Mouse (Mus musculus): ENCODE measurements around the gene Adm. TPM values are rescaled to one million over a fixed set of nuclear protein-coding genes. Genes with fewer than 3 reads are reported as not detected.
A peak's percentile ranks its signal among the peaks of the same experiment; 100 is the strongest.

Gene Adm
- polyA plus RNA-seq, 1 experiment = not detected

DNA sequence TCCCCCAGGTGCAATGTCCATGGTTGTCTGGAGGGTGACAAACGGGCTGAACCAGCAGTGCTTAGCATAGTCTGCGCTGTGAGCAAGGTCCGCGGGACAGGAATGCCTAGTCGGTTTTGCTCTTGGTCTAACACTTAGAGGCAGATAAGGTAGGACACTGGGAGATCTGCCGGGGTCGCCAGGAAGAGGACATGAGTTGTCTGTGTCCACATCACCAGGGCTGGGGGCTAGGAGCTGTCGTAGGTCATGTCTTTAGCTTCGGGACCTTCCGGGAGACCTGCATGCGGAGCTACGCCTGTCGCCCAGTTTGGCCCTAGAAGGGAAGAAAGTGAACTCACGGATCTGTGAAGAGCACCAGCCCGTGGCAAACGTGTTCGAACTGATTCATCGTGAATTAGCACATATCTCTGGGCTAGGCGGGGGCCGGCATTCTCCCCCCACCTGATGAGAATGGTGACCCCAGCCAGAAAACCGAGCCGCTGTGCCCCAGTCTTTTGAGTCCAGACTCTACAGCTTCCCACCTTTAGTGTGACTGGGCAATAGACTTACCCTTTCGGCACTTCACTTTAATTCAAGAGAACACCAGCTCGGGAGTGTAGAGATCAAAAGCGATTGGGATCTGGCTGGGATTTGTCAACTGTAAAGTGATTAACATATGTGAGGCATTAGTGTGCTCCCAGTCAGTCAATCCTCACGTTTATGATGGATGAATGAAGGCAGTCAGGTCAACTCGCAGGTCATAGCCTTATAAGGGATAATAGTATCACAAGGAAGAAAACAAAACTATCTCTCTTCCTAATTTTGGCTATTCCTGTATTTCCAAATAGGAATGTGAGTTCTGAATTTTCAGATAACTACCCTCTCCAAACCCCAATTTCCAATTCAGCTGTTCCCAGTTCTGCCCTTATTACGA lies 1.0 kb upstream of the Adm start:
- Histone ChIP-seq H3K4me3 (ENCODE audit: insufficient read depth, low read depth, low read length) (no peak overlapping the region), H3K4me1 (ENCODE audit: control insufficient read depth, insufficient read depth, low read length) (peaks cover 39% of the 10 kb centered on the region), H3K27ac (ENCODE audit: insufficient read depth, low read depth, low read length) (no peak overlapping the region)
- 19% methylated on average over 28 of the region's 28 CpGs for WGBS
- TF ChIP-seq POLR2A (IDR thresholded peaks at IDR 0.05; ENCODE audit: insufficient read depth, low read depth, low read length) (no peak), CTCF (IDR thresholded peaks at IDR 0.05; ENCODE audit: insufficient read depth, low read depth, low read length) (no peak)

DNA sequence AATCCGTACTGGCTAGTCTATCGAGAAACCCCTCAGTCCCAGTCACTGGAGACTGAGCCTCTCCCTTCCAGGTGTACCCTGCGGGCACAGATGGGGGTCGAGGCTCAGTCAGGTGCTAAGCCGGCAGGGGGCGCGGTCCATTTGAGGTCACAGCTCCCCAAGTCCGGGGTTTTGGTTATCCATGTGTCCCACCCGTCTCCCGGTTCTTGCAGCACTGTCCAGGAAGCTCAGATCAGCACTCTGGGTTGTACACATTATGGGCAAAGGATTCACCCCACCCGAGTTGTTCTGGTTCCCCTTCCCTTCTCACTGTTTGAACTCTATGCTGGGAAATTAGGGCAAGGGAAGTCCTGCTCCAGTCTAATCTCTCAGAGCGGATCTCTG lies 370 bp upstream of the Adm start:
- TF ChIP-seq POLR2A (IDR thresholded peaks at IDR 0.05; ENCODE audit: insufficient read depth, low read depth, low read length) (no peak), CTCF (IDR thresholded peaks at IDR 0.05; ENCODE audit: insufficient read depth, low read depth, low read length) (peak; percentile 27; the same call in 1 of the 2 replicates)
- Histone ChIP-seq H3K27ac (ENCODE audit: insufficient read depth, low read depth, low read length) (no peak overlapping the region), H3K4me1 (ENCODE audit: control insufficient read depth, insufficient read depth, low read length) (peaks cover 39% of the 10 kb centered on the region), H3K4me3 (ENCODE audit: insufficient read depth, low read depth, low read length) (peak overlapping the region; percentile 51)
- 4% methylated on average over 12 of the region's 12 CpGs for WGBS

DNA sequence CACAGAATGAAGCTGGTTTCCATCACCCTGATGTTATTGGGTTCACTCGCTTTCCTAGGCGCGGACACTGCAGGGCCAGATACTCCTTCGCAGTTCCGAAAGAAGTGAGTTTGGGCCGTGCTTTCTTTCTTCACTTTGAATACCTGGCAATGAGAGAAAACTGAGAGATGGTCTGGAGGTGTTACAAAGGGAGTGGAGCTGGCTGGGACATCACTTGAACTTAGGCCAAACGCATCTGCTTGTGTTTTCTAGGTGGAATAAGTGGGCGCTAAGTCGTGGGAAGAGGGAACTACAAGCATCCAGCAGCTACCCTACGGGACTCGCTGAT lies 776 bp downstream of the Adm start:
- WGBS = 2% methylated on average over 11 of the region's 11 CpGs
- Histone ChIP-seq H3K4me1 (ENCODE audit: control insufficient read depth, insufficient read depth, low read length) (peaks cover 39% of the 10 kb centered on the region), H3K4me3 (ENCODE audit: insufficient read depth, low read depth, low read length) (peak overlapping the region; percentile 51), H3K27ac (ENCODE audit: insufficient read depth, low read depth, low read length) (no peak overlapping the region)
- no peak for TF ChIP-seq CTCF (IDR thresholded peaks at IDR 0.05; ENCODE audit: insufficient read depth, low read depth, low read length)
- no peak for TF ChIP-seq POLR2A (IDR thresholded peaks at IDR 0.05; ENCODE audit: insufficient read depth, low read depth, low read length)

DNA sequence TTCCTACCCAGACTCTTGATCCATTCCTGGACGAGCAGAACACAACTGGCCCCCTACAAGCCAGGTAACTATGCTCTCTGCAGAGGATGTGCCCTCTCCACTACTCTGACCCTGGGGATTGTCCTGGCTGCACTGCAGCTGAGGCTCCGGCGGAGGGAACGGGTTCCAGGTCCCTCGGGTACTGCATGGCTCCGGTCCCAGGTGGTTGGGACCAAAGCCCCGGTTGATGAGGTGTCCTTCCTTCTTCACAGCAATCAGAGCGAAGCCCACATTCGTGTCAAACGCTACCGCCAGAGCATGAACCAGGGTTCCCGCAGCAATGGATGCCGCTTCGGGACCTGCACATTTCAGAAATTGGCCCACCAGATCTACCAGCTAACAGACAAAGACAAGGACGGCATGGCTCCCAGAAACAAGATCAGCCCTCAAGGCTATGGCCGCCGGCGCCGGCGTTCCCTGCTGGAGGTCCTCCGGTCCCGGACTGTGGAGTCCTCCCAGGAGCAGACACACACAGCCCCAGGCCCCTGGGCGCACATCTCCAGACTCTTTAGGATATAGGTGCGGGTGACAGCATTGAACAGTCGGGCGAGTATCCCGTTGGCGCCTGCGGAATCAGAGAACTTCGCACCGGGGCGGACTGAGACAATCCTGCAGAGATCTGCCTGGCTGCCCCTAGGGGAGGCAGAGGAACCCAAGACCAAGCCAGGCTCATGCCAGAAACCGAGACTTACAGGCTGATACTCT lies 1.3 kb downstream of the Adm start:
- no peak overlapping the region for H3K27ac ChIP-seq (ENCODE audit: insufficient read depth, low read depth, low read length)
- peaks cover 39% of the 10 kb centered on the region for H3K4me1 ChIP-seq (ENCODE audit: control insufficient read depth, insufficient read depth, low read length)
- WGBS = 1% methylated on average over 33 of the region's 33 CpGs
- no peak for TF ChIP-seq POLR2A (IDR thresholded peaks at IDR 0.05; ENCODE audit: insufficient read depth, low read depth, low read length)
- no peak; the same call in 1 of the 2 replicates for TF ChIP-seq CTCF (IDR thresholded peaks at IDR 0.05; ENCODE audit: insufficient read depth, low read depth, low read length)
- peak overlapping the region; percentile 51 for H3K4me3 ChIP-seq (ENCODE audit: insufficient read depth, low read depth, low read length)

DNA sequence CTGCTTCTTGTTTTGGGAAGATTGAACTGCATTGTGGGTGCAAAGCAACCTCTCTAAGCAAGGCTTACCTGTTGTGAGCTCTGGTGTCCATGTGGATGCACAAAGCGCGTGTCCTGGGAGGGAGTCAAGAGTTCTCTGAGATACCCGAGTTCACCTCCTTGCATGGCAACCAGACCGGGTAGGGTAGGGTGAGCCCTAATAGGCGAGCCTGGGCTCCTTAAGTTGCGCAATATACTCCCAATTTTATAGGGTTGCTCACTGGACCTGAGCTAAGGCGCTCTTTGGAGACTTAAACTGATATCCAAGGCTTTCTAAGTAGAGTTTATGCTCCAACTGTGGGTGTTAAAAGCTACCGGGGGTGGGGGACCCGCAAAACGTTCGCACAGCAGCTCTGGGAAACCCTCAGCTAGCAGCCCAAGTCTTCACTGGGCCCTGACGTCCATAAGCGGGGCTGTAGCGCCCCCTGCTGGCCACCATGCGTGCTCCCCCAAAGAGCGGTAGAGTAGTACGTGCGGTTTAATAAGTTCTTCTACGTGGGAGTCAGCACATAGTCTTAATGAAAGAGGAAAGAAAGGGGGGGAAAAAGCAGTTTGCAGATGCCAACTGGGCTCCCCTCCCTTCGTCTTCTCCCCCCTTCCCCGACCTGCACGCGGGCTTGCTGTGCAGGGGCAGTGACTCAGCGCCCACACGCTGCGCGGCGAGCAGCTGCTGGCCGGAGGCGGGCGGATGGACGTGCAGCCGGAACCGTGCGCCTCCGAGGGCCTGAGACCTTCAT lies 2.6 kb downstream of the Adm start:
- H3K4me1 ChIP-seq (ENCODE audit: control insufficient read depth, insufficient read depth, low read length) = peaks cover 39% of the 10 kb centered on the region
- TF ChIP-seq POLR2A (IDR thresholded peaks at IDR 0.05; ENCODE audit: insufficient read depth, low read depth, low read length) (no peak), CTCF (IDR thresholded peaks at IDR 0.05; ENCODE audit: insufficient read depth, low read depth, low read length) (peak; percentile 96)
- 4% methylated on average over 36 of the region's 36 CpGs for WGBS
- peak overlapping the region; percentile 42 for H3K4me3 ChIP-seq (ENCODE audit: insufficient read depth, low read depth, low read length)
- H3K27ac ChIP-seq (ENCODE audit: insufficient read depth, low read depth, low read length) = peak overlapping the region; percentile 2; the same call in 1 of the 2 replicates

DNA sequence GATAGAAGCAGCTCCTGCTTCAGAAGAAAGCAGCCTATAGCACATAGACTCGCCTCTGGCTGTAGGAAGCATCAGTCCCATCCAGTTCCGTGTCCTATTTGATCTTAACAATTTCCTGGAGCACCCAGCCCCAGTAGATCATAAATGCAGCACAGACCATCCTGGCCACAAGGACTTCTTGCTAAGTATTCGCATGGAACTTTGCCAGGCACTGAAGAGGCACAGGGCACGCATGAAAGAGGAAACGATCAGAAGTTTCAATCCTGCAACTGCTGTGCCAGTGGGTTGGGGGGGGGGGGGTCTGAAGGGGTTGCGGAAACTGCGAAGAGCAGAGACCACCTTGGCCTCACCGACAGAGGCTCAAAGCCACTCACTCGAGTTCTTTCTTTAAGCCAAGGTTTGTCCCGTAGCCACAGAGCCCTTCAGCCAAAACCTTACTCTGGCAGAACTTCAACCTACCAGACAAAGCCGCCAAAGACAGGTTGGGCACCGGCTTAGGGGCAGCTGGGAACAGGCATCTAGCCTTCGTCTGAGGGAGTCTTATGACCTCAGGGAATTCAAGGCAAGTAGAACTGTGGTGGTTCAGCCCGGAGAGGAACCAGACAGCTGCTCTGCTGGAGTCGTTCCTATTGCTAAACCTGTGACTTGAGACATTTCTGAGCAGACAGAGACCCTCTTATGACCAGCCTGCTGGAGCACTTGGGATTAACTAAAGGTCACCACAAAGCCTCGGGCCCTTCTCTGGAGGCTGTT lies 3.9 kb downstream of the Adm start:
- Histone ChIP-seq H3K27ac (ENCODE audit: insufficient read depth, low read depth, low read length) (no peak overlapping the region), H3K4me3 (ENCODE audit: insufficient read depth, low read depth, low read length) (no peak overlapping the region)

DNA sequence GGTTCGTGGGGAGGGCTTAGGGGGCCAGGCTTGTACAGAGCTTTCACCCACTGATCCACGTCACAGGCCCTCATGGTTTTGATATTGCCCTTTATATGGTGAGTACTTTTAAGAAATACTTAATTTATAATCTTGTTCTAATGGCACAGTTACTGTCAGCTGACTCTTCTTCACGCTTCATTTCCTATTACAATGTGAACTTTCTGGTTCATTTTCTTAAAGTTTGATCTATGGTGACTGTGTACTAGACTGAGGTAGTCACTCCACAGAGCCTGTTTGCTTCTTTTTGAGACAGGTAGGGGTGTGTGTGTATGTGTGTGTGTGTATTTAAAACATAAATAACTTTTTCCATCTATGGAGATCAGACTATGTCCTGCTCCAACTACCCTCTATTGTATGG lies 8.5 kb downstream of the Adm start:
- Histone ChIP-seq H3K4me1 (ENCODE audit: control insufficient read depth, insufficient read depth, low read length) (peaks cover 4% of the 10 kb centered on the region; the same call in 1 of the 2 replicates), H3K4me3 (ENCODE audit: insufficient read depth, low read depth, low read length) (no peak overlapping the region), H3K27ac (ENCODE audit: insufficient read depth, low read depth, low read length) (no peak overlapping the region)
- TF ChIP-seq CTCF (IDR thresholded peaks at IDR 0.05; ENCODE audit: insufficient read depth, low read depth, low read length) = no peak
- no peak for TF ChIP-seq POLR2A (IDR thresholded peaks at IDR 0.05; ENCODE audit: insufficient read depth, low read depth, low read length)
- WGBS = 87% methylated on average over 3 of the region's 3 CpGs

More for the DNA sequence above, 3.9 kb downstream of the Adm start:
- TF ChIP-seq CTCF (IDR thresholded peaks at IDR 0.05; ENCODE audit: insufficient read depth, low read depth, low read length) = no peak
- TF ChIP-seq POLR2A (IDR thresholded peaks at IDR 0.05; ENCODE audit: insufficient read depth, low read depth, low read length) = no peak
- WGBS = 59% methylated on average over 16 of the region's 16 CpGs
- H3K4me1 ChIP-seq (ENCODE audit: control insufficient read depth, insufficient read depth, low read length) = peaks cover 32% of the 10 kb centered on the region

DNA sequence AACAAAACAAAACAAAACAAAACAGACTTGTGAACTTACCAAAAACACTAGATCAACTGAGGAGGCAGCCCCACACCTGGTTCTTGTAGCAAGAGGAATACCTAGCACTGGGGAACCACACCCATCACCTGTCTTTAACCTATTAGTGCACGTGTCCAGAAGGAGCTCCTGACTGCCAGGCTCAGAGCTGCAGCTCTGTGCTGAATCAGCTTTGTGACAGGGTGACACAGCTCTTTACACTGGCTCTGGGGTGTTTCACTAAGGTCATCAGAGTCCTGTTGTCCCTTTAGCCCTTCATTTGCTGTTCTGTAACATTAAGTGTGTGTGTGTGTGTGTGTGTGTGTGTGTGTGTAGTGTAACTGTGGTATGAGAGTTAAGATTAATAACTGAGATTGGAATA lies 9.1 kb downstream of the Adm start:
- TF ChIP-seq CTCF (IDR thresholded peaks at IDR 0.05; ENCODE audit: insufficient read depth, low read depth, low read length) (no peak), POLR2A (IDR thresholded peaks at IDR 0.05; ENCODE audit: insufficient read depth, low read depth, low read length) (no peak)
- Histone ChIP-seq H3K4me1 (ENCODE audit: control insufficient read depth, insufficient read depth, low read length) (peaks cover 4% of the 10 kb centered on the region; the same call in 1 of the 2 replicates), H3K27ac (ENCODE audit: insufficient read depth, low read depth, low read length) (no peak overlapping the region), H3K4me3 (ENCODE audit: insufficient read depth, low read depth, low read length) (no peak overlapping the region)
- 59% methylated on average over 1 of the region's 1 CpGs for WGBS
